Mouse (Mus musculus): ENCODE data around the gene Sertad2. TPM values are rescaled to one million over a fixed set of nuclear protein-coding genes. Genes with fewer than 3 reads are reported as not detected.

The Sertad2 gene
- polyA plus RNA-seq, 1 experiment = 5.5 TPM

- TF ChIP-seq GATA1 (IDR thresholded peaks at IDR 0.05; ENCODE audit: low read length) = no peak
- no peak for TF ChIP-seq TAL1 (IDR thresholded peaks at IDR 0.05; ENCODE audit: low read length)
- H3K27me3 ChIP-seq (ENCODE audit: control insufficient read depth) = no peaks in the 10 kb centered on the region
- peaks cover 2% of the 10 kb centered on the region; the same call in 1 of the 2 replicates for H3K36me3 ChIP-seq (ENCODE audit: control insufficient read depth)
- H3K4me1 ChIP-seq (ENCODE audit: control insufficient read depth) = peaks cover 64% of the 10 kb centered on the region
- H3K9me3 ChIP-seq (ENCODE audit: control insufficient read depth, low read length) = no peaks in the 10 kb centered on the region
- no peak overlapping the region for H3K4me3 ChIP-seq (replicated peaks)
Observed at GRCm38 (mm10) chr11:20556163-20556911, 13.3 kb downstream of the Sertad2 start.

- no peaks in the 10 kb centered on the region for H3K27me3 ChIP-seq (ENCODE audit: control insufficient read depth)
- H3K4me3 ChIP-seq (replicated peaks) = no peak overlapping the region
- H3K36me3 ChIP-seq (ENCODE audit: control insufficient read depth) = peaks cover 4% of the 10 kb centered on the region; the same call in 1 of the 2 replicates
- H3K9me3 ChIP-seq (ENCODE audit: control insufficient read depth, low read length) = no peaks in the 10 kb centered on the region
- peaks cover 78% of the 10 kb centered on the region for H3K4me1 ChIP-seq (ENCODE audit: control insufficient read depth)
- TF ChIP-seq TAL1 (IDR thresholded peaks at IDR 0.05; ENCODE audit: low read length) (no peak), GATA1 (IDR thresholded peaks at IDR 0.05; ENCODE audit: low read length) (no peak)
Observed at GRCm38 (mm10) chr11:20559236-20559950, 16.3 kb downstream of the Sertad2 start.

GRCm38 (mm10) chr11:20559951-20560642 is 17.0 kb downstream of the Sertad2 start:
- no peaks in the 10 kb centered on the region for H3K27me3 ChIP-seq (ENCODE audit: control insufficient read depth)
- peaks cover 4% of the 10 kb centered on the region; the same call in 1 of the 2 replicates for H3K36me3 ChIP-seq (ENCODE audit: control insufficient read depth)
- H3K4me3 ChIP-seq (replicated peaks) = peak overlapping the region; percentile 12
- TF ChIP-seq GATA1 (IDR thresholded peaks at IDR 0.05; ENCODE audit: low read length) (no peak), TAL1 (IDR thresholded peaks at IDR 0.05; ENCODE audit: low read length) (no peak)
- peaks cover 73% of the 10 kb centered on the region for H3K4me1 ChIP-seq (ENCODE audit: control insufficient read depth)
- no peaks in the 10 kb centered on the region for H3K9me3 ChIP-seq (ENCODE audit: control insufficient read depth, low read length)

GRCm38 (mm10) chr11:20561323-20562002 is 18.4 kb downstream of the Sertad2 start:
- TF ChIP-seq GATA1 (IDR thresholded peaks at IDR 0.05; ENCODE audit: low read length) (no peak), TAL1 (IDR thresholded peaks at IDR 0.05; ENCODE audit: low read length) (no peak)
- H3K36me3 ChIP-seq (ENCODE audit: control insufficient read depth) = peaks cover 4% of the 10 kb centered on the region; the same call in 1 of the 2 replicates
- H3K4me1 ChIP-seq (ENCODE audit: control insufficient read depth) = peaks cover 61% of the 10 kb centered on the region
- no peaks in the 10 kb centered on the region for H3K9me3 ChIP-seq (ENCODE audit: control insufficient read depth, low read length)
- peak overlapping the region; percentile 59 for H3K4me3 ChIP-seq (replicated peaks)
- no peaks in the 10 kb centered on the region for H3K27me3 ChIP-seq (ENCODE audit: control insufficient read depth)

- H3K4me1 ChIP-seq (ENCODE audit: control insufficient read depth) = peaks cover 33% of the 10 kb centered on the region
- no peaks in the 10 kb centered on the region for H3K9me3 ChIP-seq (ENCODE audit: control insufficient read depth, low read length)
- no peaks in the 10 kb centered on the region for H3K27me3 ChIP-seq (ENCODE audit: control insufficient read depth)
- TF ChIP-seq TAL1 (IDR thresholded peaks at IDR 0.05; ENCODE audit: low read length) (no peak), GATA1 (IDR thresholded peaks at IDR 0.05; ENCODE audit: low read length) (no peak)
- H3K4me3 ChIP-seq (replicated peaks) = no peak overlapping the region
- peaks cover 2% of the 10 kb centered on the region; the same call in 1 of the 2 replicates for H3K36me3 ChIP-seq (ENCODE audit: control insufficient read depth)
Observed at GRCm38 (mm10) chr11:20565057-20565456, 22.0 kb downstream of the Sertad2 start.

- H3K4me3 ChIP-seq (replicated peaks) = no peak overlapping the region
- no peak for TF ChIP-seq GATA1 (IDR thresholded peaks at IDR 0.05; ENCODE audit: low read length)
- TF ChIP-seq TAL1 (IDR thresholded peaks at IDR 0.05; ENCODE audit: low read length) = no peak
- peaks cover 3% of the 10 kb centered on the region for H3K4me1 ChIP-seq (ENCODE audit: control insufficient read depth)
- peaks cover 2% of the 10 kb centered on the region for H3K36me3 ChIP-seq (ENCODE audit: control insufficient read depth)
- H3K9me3 ChIP-seq (ENCODE audit: control insufficient read depth, low read length) = peaks cover 7% of the 10 kb centered on the region
- no peaks in the 10 kb centered on the region for H3K27me3 ChIP-seq (ENCODE audit: control insufficient read depth)
Observed at GRCm38 (mm10) chr11:20571702-20572413, 28.8 kb downstream of the Sertad2 start.

- TF ChIP-seq GATA1 (IDR thresholded peaks at IDR 0.05; ENCODE audit: low read length) (no peak), TAL1 (IDR thresholded peaks at IDR 0.05; ENCODE audit: low read length) (no peak)
- H3K9me3 ChIP-seq (ENCODE audit: control insufficient read depth, low read length) = peaks cover 7% of the 10 kb centered on the region
- no peaks in the 10 kb centered on the region for H3K27me3 ChIP-seq (ENCODE audit: control insufficient read depth)
- H3K4me1 ChIP-seq (ENCODE audit: control insufficient read depth) = peaks cover 1% of the 10 kb centered on the region
- no peak overlapping the region for H3K4me3 ChIP-seq (replicated peaks)
- peaks cover 2% of the 10 kb centered on the region for H3K36me3 ChIP-seq (ENCODE audit: control insufficient read depth)
Observed at GRCm38 (mm10) chr11:20576046-20576635, 33.1 kb downstream of the Sertad2 start.

- H3K9me3 ChIP-seq (ENCODE audit: control insufficient read depth, low read length) = no peaks in the 10 kb centered on the region
Observed at GRCm38 (mm10) chr11:20582758-20583157, 39.7 kb downstream of the Sertad2 start.

More at GRCm38 (mm10) chr11:20582758-20583157, 39.7 kb downstream of the Sertad2 start:
- Histone ChIP-seq H3K27me3 (ENCODE audit: control insufficient read depth) (no peaks in the 10 kb centered on the region), H3K36me3 (ENCODE audit: control insufficient read depth) (no peaks in the 10 kb centered on the region), H3K4me3 (replicated peaks) (no peak overlapping the region), H3K4me1 (ENCODE audit: control insufficient read depth) (peaks cover 3% of the 10 kb centered on the region)
- TF ChIP-seq GATA1 (IDR thresholded peaks at IDR 0.05; ENCODE audit: low read length) (no peak), TAL1 (IDR thresholded peaks at IDR 0.05; ENCODE audit: low read length) (no peak)
